Mouse (Mus musculus) myocyte (in vitro differentiated cells): ENCODE data around the gene Ccng1. TPM values are rescaled to one million over a fixed set of nuclear protein-coding genes. Genes with fewer than 3 reads are reported as not detected.
A peak's percentile ranks its signal among the peaks of the same experiment; 100 is the strongest.

Source experiments
- H3K27me3 ChIP-seq: one replicate; pipeline ENCODE4 v1.6.1; 2011; ENCODE audit not compliant: control insufficient read depth, insufficient read depth, insufficient read length
- H3K36me3 ChIP-seq: one replicate; pipeline ENCODE4 v1.6.1; 2011; ENCODE audit not compliant: control insufficient read depth, insufficient read depth
- H3K4me2 ChIP-seq: one replicate; pipeline ENCODE4 v1.6.1; 2011; ENCODE audit warnings: low read depth, control low read depth
- H3K4me3 ChIP-seq: one replicate; pipeline ENCODE4 v1.5.1; 2011; ENCODE audit warnings: mild to moderate bottlenecking, control low read depth, moderate library complexity
- H3K79me2 ChIP-seq: one replicate; pipeline ENCODE4 v1.6.1; 2011; ENCODE audit not compliant: control insufficient read depth, insufficient read depth
- H3ac ChIP-seq: one replicate; pipeline ENCODE4 v1.6.1; 2011; ENCODE audit not compliant: control insufficient read depth, insufficient read length
- CEBPB ChIP-seq: IDR thresholded peaks from 2 replicates; pipeline ENCODE4 v1.6.1; 2011; ENCODE audit warnings: mild to moderate bottlenecking, moderate library complexity; ENCODE audit not compliant: poor library complexity, insufficient read depth, severe bottlenecking
- E2F4 ChIP-seq: IDR thresholded peaks from one replicate; pipeline ENCODE4 v1.6.1; 2011; ENCODE audit warnings: mild to moderate bottlenecking, control low read depth, moderate library complexity; ENCODE audit not compliant: insufficient read depth
- MAX ChIP-seq: IDR thresholded peaks from one replicate; pipeline ENCODE4 v1.6.1; 2011; ENCODE audit warnings: low read depth, mild to moderate bottlenecking, control low read depth
- MYOD1 ChIP-seq, 3 experiments: IDR thresholded peaks; one replicate each; pipeline ENCODE4 v1.6.1; 2011; ENCODE audit warnings: control low read depth in 2 of 3, low read depth in 2 of 3, mild to moderate bottlenecking in 2 of 3, moderate library complexity in 1 of 3; ENCODE audit not compliant: insufficient read length in 2 of 3, control insufficient read depth in 1 of 3
- MYOG ChIP-seq, 3 experiments: IDR thresholded peaks; one replicate each; pipeline ENCODE4 v1.6.1; 2011; ENCODE audit warnings: control low read depth in 2 of 3, low read depth in 2 of 3, mild to moderate bottlenecking in 2 of 3; ENCODE audit not compliant: insufficient read length in 2 of 3, control insufficient read depth in 1 of 3, insufficient read depth in 1 of 3
- POLR2A ChIP-seq: IDR thresholded peaks from one replicate; pipeline ENCODE4 v1.6.1; 2011; ENCODE audit warnings: low read depth, mild to moderate bottlenecking, control low read depth, moderate library complexity; ENCODE audit not compliant: insufficient read length
- POLR2AphosphoS2 ChIP-seq: IDR thresholded peaks from one replicate; pipeline ENCODE4 v1.6.1; 2011; ENCODE audit warnings: low read depth, control low read depth; ENCODE audit not compliant: insufficient read length
- REST ChIP-seq: IDR thresholded peaks from one replicate; pipeline ENCODE4 v1.6.1; 2011; ENCODE audit warnings: mild to moderate bottlenecking, control low read depth, moderate library complexity; ENCODE audit not compliant: insufficient read depth, insufficient read length
- SRF ChIP-seq: IDR thresholded peaks from one replicate; pipeline ENCODE4 v1.6.1; 2011; ENCODE audit warnings: low read depth; ENCODE audit not compliant: control insufficient read depth, insufficient read length
- TCF12 ChIP-seq: IDR thresholded peaks from one replicate; pipeline ENCODE4 v1.6.1; 2011; ENCODE audit warnings: mild to moderate bottlenecking, control low read depth; ENCODE audit not compliant: poor library complexity, insufficient read depth, severe bottlenecking
- TCF3 ChIP-seq: IDR thresholded peaks from one replicate; pipeline ENCODE4 v1.6.1; 2011; ENCODE audit warnings: low read depth, control low read depth; ENCODE audit not compliant: insufficient read length
- USF1 ChIP-seq: IDR thresholded peaks from one replicate; pipeline ENCODE4 v1.6.1; 2011; ENCODE audit warnings: low read depth, mild to moderate bottlenecking, control low read depth, moderate library complexity
- polyA plus RNA-seq: library from polyadenylated mRNA; unstranded; fragments of >200 nt; fragmentation: generic; extraction: Trizol; gene quantifications from one replicate; pipeline ENCODE4 v1.2.1, GENCODE M21; 2012; ENCODE audit warnings: missing spikeins

Ccng1 gene
- polyA plus RNA-seq, 1 experiment, result 55.2 TPM

DNA sequence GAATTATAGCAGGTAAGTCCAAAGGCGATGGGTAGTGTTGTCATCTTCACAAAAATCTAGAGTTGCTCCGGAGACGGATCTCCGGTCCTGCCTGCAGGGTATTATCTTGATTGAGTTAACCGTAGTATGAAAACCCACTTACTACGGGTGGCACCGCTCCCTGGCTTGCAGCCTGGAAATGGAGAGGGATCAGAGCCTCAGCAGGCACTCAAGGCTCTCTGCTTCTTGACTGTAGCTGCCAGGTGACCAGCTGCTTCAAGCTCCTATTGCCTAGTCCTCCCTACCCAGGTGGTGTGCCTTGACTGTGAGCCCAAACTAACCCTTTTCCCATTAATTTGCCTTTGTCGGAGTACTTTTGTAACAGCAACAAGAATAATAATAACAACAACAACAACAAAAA is 4.8 kb upstream of the Ccng1 start:
- H3K4me2 ChIP-seq, result no peak overlapping the region
- no peak overlapping the region for H3K4me3 ChIP-seq
- H3ac ChIP-seq, result no peak overlapping the region
- TF ChIP-seq TCF12 (no peak), POLR2A (no peak), SRF (no peak), MYOG (IDR thresholded peaks at IDR 0.05; ENCODE audit: control insufficient read depth in 1 of 3, insufficient read depth in 1 of 3, insufficient read length in 2 of 3, low read depth in 2 of 3) (no peak), CEBPB (no peak), TCF3 (no peak), MAX (no peak), REST (no peak), E2F4 (no peak), MYOD1 (IDR thresholded peaks at IDR 0.05; ENCODE audit: control insufficient read depth in 1 of 3, insufficient read length in 2 of 3, low read depth in 2 of 3) (no peak)
- no peaks in the 10 kb centered on the region for H3K27me3 ChIP-seq
- peaks cover 1% of the 10 kb centered on the region for H3K79me2 ChIP-seq
- H3K36me3 ChIP-seq, result no peaks in the 10 kb centered on the region

DNA sequence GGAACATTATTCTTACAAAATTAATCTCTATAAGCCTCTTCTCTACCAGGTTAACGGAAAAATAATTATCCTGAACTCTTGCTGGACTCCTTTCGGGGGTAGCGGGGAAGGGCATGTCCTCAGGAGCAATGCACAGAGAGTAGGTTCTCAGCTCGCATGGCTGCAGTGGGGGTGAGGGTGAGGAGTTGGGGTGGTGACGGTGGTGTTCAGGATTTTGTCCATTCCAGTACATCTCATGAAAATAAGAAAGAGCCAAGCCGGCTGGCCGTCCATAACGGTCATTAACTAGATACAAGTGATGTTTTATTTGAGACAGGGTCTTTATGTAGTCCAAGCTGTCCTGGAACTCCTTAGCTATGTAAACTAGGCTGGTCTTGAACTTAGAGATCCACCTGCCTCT is 857 bp upstream of the Ccng1 start:
- TF ChIP-seq USF1 (no peak), MYOD1 (IDR thresholded peaks at IDR 0.05; ENCODE audit: control insufficient read depth in 1 of 3, insufficient read length in 2 of 3, low read depth in 2 of 3) (no peak), TCF3 (no peak), SRF (no peak), TCF12 (no peak), POLR2AphosphoS2 (no peak), E2F4 (no peak), MYOG (IDR thresholded peaks at IDR 0.05; ENCODE audit: control insufficient read depth in 1 of 3, insufficient read depth in 1 of 3, insufficient read length in 2 of 3, low read depth in 2 of 3) (no peak), CEBPB (no peak), REST (no peak), MAX (no peak), POLR2A (no peak)
- Histone ChIP-seq H3K79me2 (peaks cover 27% of the 10 kb centered on the region), H3K4me3 (peak overlapping the region; percentile 76), H3K27me3 (no peaks in the 10 kb centered on the region), H3K4me2 (peak overlapping the region; percentile 68), H3K36me3 (peaks cover 19% of the 10 kb centered on the region), H3ac (no peak overlapping the region)

DNA sequence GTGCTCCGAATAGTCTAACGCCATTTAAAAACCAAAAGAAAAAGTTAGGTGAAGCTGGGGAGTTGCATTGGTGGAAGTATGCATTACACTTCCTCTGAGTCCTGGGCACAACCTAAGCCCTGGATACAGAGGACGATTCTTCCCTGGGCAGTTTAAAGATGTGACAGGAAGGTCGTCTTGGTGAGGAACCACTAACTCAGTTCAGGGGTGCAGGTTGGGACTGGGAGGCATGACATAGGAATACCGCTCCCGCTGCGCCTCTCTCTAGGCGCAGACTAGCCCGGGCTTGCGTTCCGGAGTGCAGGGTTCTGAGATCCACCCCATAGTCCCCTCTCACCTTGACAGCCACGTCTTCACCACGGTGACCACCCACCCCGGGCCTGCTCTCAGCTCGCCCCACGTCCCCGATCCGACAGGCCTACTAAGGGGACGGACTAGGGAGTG is 425 bp downstream of the Ccng1 start:
- H3K36me3 ChIP-seq, result peaks cover 30% of the 10 kb centered on the region
- no peaks in the 10 kb centered on the region for H3K27me3 ChIP-seq
- TF ChIP-seq TCF12, result no peak
- no peak for TF ChIP-seq TCF3
- TF ChIP-seq USF1, result no peak
- H3K4me2 ChIP-seq, result peak overlapping the region; percentile 97
- H3ac ChIP-seq, result peak overlapping the region; percentile 52
- peak overlapping the region; percentile 76 for H3K4me3 ChIP-seq
- H3K79me2 ChIP-seq, result peaks cover 27% of the 10 kb centered on the region

DNA sequence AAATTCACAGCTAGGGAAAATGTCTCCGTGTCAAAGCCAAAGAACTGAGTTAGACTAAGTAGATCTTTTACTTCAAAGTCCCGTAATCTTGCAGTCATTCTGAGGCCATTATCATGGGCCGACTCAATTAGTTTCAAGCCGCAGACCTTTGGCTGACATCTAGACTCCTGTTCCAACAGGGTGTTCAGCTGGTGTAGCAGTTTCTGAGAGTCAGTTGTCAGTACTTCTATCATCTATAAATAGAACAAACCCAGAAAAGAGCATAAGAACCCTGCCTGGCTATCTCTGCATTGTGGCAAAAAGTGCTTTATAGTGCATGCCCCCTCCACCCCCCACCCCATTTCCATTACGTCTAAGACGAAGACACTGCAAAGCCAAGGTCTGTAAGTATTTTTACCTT is 1.3 kb downstream of the Ccng1 start:
- Histone ChIP-seq H3K4me3 (peak overlapping the region; percentile 76), H3ac (no peak overlapping the region), H3K36me3 (peaks cover 34% of the 10 kb centered on the region), H3K79me2 (peaks cover 27% of the 10 kb centered on the region), H3K27me3 (no peaks in the 10 kb centered on the region), H3K4me2 (peak overlapping the region; percentile 97)
- TF ChIP-seq MYOG (IDR thresholded peaks at IDR 0.05; ENCODE audit: control insufficient read depth in 1 of 3, insufficient read depth in 1 of 3, insufficient read length in 2 of 3, low read depth in 2 of 3) (no peak), SRF (no peak), POLR2A (no peak), REST (no peak), USF1 (no peak)

DNA sequence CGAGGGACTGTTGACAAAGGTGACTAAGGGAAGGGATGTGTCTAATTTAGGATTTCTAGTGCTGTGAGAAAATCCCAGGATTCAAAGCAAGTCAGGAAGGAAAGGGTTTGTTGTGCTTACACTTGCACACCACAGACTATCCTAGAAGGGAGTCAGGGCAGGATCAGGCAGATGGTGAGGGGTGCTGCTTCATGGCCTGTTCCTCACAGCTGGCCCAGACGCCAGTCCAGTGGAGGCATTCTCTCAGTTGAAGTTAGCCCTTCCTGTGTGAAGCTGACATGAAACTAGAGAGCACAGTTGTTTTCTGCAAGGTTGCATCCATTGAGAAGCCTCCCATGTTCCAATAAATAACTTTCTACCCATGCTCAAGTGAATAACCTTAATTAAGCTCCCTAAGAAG is 7.4 kb downstream of the Ccng1 start:
- Histone ChIP-seq H3K4me3 (no peak overlapping the region), H3K36me3 (peaks cover 36% of the 10 kb centered on the region), H3K4me2 (no peak overlapping the region), H3K79me2 (peaks cover 4% of the 10 kb centered on the region), H3ac (no peak overlapping the region), H3K27me3 (no peaks in the 10 kb centered on the region)
- TF ChIP-seq TCF3 (no peak), POLR2AphosphoS2 (peak; percentile 80), POLR2A (peak; percentile 27), SRF (no peak)
